Mouse (Mus musculus) MEL (cell line): ENCODE results near the gene Npm3. TPM values are rescaled to one million over a fixed set of nuclear protein-coding genes. Genes with fewer than 3 reads are reported as not detected.

ENCODE experiments used
- DNase-seq: peaks from one replicate; pipeline ENCODE4 v3.0.0; 2011; ENCODE audit warnings: low read depth, low spot score
- H3K27ac ChIP-seq: 2 replicates; pipeline ENCODE4 v1.5.1; 2012; ENCODE audit warnings: low read depth, mild to moderate bottlenecking, control low read depth, low read length, moderate library complexity; ENCODE audit not compliant: control insufficient read depth
- H3K27me3 ChIP-seq, 2 experiments: fragments of 150-350 bp in 1 of 2; sonication (generic) in 1 of 2; 2 replicates each; pipeline ENCODE4 v1.6.1; 2012; ENCODE audit warnings: low read length in 2 of 2, mild to moderate bottlenecking in 2 of 2, improper control_type of control experiment in 1 of 2, moderate library complexity in 1 of 2; ENCODE audit not compliant: insufficient read depth in 2 of 2, control insufficient read depth in 1 of 2
- H3K36me3 ChIP-seq, 2 experiments: 2 replicates each; pipeline ENCODE4 v1.6.1; 2012 to 2014; ENCODE audit warnings: low read length in 2 of 2, improper control_type of control experiment in 1 of 2, inconsistent platforms in 1 of 2, mild to moderate bottlenecking in 1 of 2; ENCODE audit not compliant: insufficient read depth in 2 of 2, control insufficient read depth in 1 of 2
- H3K4me1 ChIP-seq, 2 experiments: fragments of 150-350 bp in 1 of 2; sonication (generic) in 1 of 2; 2 replicates each; pipeline ENCODE4 v1.6.1; 2012; ENCODE audit warnings: low read length in 2 of 2, improper control_type of control experiment in 1 of 2, mild to moderate bottlenecking in 1 of 2; ENCODE audit not compliant: insufficient read depth in 2 of 2, control insufficient read depth in 1 of 2
- H3K4me3 ChIP-seq, 2 experiments: fragments of 150-350 bp in 1 of 2; sonication (generic) in 1 of 2; 2 replicates each; pipeline ENCODE4 v1.5.1; 2012; ENCODE audit warnings: low read depth in 2 of 2, low read length in 2 of 2, mild to moderate bottlenecking in 2 of 2, moderate library complexity in 2 of 2, control low read depth in 1 of 2, improper control_type of control experiment in 1 of 2; ENCODE audit not compliant: control insufficient read depth in 1 of 2, insufficient read depth in 1 of 2
- H3K79me2 ChIP-seq: 2 replicates; pipeline ENCODE4 v1.6.1; 2012; ENCODE audit warnings: mild to moderate bottlenecking, low read length, moderate library complexity; ENCODE audit not compliant: control insufficient read depth, poor library complexity, insufficient read depth
- H3K9ac ChIP-seq: 2 replicates; pipeline ENCODE4 v1.6.1; 2012; ENCODE audit warnings: low read depth, mild to moderate bottlenecking, control low read depth, low read length, moderate library complexity; ENCODE audit not compliant: control insufficient read depth, poor library complexity, severe bottlenecking
- H3K9me3 ChIP-seq: fragments of 150-350 bp; sonication (generic); replicated peaks from 2 replicates; pipeline ENCODE4 v1.6.1; 2012; ENCODE audit warnings: mild to moderate bottlenecking, low read length, improper control_type of control experiment, moderate library complexity; ENCODE audit not compliant: insufficient read depth
- BHLHE40 ChIP-seq: IDR thresholded peaks from 2 replicates; pipeline ENCODE4 v1.6.1; 2012; ENCODE audit warnings: low read depth, mild to moderate bottlenecking, inconsistent platforms, low read length, improper control_type of control experiment, borderline replicate concordance
- CHD2 ChIP-seq: IDR thresholded peaks from 2 replicates; pipeline ENCODE4 v1.6.1; 2011; ENCODE audit warnings: low read length, improper control_type of control experiment
- CTCF ChIP-seq, 3 experiments: IDR thresholded peaks in 2 of 3; conservative IDR thresholded peaks in 1 of 3; 2 replicates each; pipeline ENCODE4 v1.5.1; 2011 to 2012; ENCODE audit warnings: low read length in 3 of 3, low read depth in 2 of 3, mild to moderate bottlenecking in 2 of 3, improper control_type of control experiment in 1 of 3, inconsistent platforms in 1 of 3, mixed read lengths in 1 of 3, moderate library complexity in 1 of 3; ENCODE audit not compliant: control insufficient read depth in 1 of 3, insufficient read depth in 1 of 3, poor library complexity in 1 of 3, severe bottlenecking in 1 of 3
- ELF1 ChIP-seq: IDR thresholded peaks from 2 replicates; pipeline ENCODE4 v1.6.1; 2014; ENCODE audit warnings: low read depth, mild to moderate bottlenecking, inconsistent platforms, low read length, improper control_type of control experiment, moderate library complexity
- ETS1 ChIP-seq: IDR thresholded peaks from 2 replicates; pipeline ENCODE4 v1.6.1; 2012; ENCODE audit warnings: low read depth, mild to moderate bottlenecking, inconsistent platforms, low read length, improper control_type of control experiment, moderate library complexity
- HCFC1 ChIP-seq: IDR thresholded peaks from 2 replicates; pipeline ENCODE4 v1.6.1; 2012; ENCODE audit warnings: low read depth, mild to moderate bottlenecking, inconsistent platforms, low read length, improper control_type of control experiment, moderate library complexity
- MAFK ChIP-seq: IDR thresholded peaks from 2 replicates; pipeline ENCODE4 v1.6.1; 2011; ENCODE audit warnings: low read depth, mild to moderate bottlenecking, low read length, improper control_type of control experiment, borderline replicate concordance
- MAZ ChIP-seq: IDR thresholded peaks from 2 replicates; pipeline ENCODE4 v1.6.1; 2012; ENCODE audit warnings: low read depth, mild to moderate bottlenecking, inconsistent platforms, low read length, improper control_type of control experiment
- MXI1 ChIP-seq: IDR thresholded peaks from 2 replicates; pipeline ENCODE4 v1.6.1; 2011; ENCODE audit warnings: mild to moderate bottlenecking, low read depth, low read length, improper control_type of control experiment
- MYB ChIP-seq: IDR thresholded peaks from 2 replicates; pipeline ENCODE4 v1.6.1; 2011; ENCODE audit warnings: mild to moderate bottlenecking, low read depth, low read length, improper control_type of control experiment
- MYC ChIP-seq: IDR thresholded peaks from 2 replicates; pipeline ENCODE4 v1.6.1; 2011; ENCODE audit warnings: low read depth, mild to moderate bottlenecking, low read length, improper control_type of control experiment, moderate library complexity
- NELFE ChIP-seq: IDR thresholded peaks from 2 replicates; pipeline ENCODE4 v1.6.1; 2011; ENCODE audit warnings: low read depth, low read length, improper control_type of control experiment
- NRF1 ChIP-seq: IDR thresholded peaks from 2 replicates; pipeline ENCODE4 v1.6.1; 2014; ENCODE audit warnings: low read depth, mild to moderate bottlenecking, inconsistent platforms, low read length, improper control_type of control experiment, moderate library complexity; ENCODE audit not compliant: poor library complexity, insufficient read depth, severe bottlenecking
- POLR2AphosphoS2 ChIP-seq: IDR thresholded peaks from 2 replicates; pipeline ENCODE4 v1.6.1; 2011; ENCODE audit warnings: low read length, improper control_type of control experiment
- RAD21 ChIP-seq: IDR thresholded peaks from 2 replicates; pipeline ENCODE4 v1.6.1; 2011; ENCODE audit warnings: mild to moderate bottlenecking, low read depth, low read length, improper control_type of control experiment
- SMC3 ChIP-seq: IDR thresholded peaks from 2 replicates; pipeline ENCODE4 v1.6.1; 2011; ENCODE audit warnings: low read depth, low read length, improper control_type of control experiment
- TBP ChIP-seq: IDR thresholded peaks from 2 replicates; pipeline ENCODE4 v1.8.0; 2011; ENCODE audit warnings: low read depth, low read length, improper control_type of control experiment
- TCF12 ChIP-seq: IDR thresholded peaks from 2 replicates; pipeline ENCODE4 v1.6.1; 2014; ENCODE audit warnings: low read depth, mild to moderate bottlenecking, inconsistent platforms, low read length, improper control_type of control experiment, moderate library complexity
- UBTF ChIP-seq: IDR thresholded peaks from 2 replicates; pipeline ENCODE4 v1.6.1; 2012; ENCODE audit warnings: low read depth, mild to moderate bottlenecking, inconsistent platforms, low read length, improper control_type of control experiment, moderate library complexity, borderline replicate concordance; ENCODE audit not compliant: insufficient read depth
- USF1 ChIP-seq: IDR thresholded peaks from 2 replicates; pipeline ENCODE4 v1.6.1; 2014; ENCODE audit warnings: low read depth, mild to moderate bottlenecking, inconsistent platforms, low read length, improper control_type of control experiment, moderate library complexity
- USF2 ChIP-seq, 2 experiments: IDR thresholded peaks; 2 replicates each; pipeline ENCODE4 v1.6.1; 2011 to 2012; ENCODE audit warnings: improper control_type of control experiment in 2 of 2, low read length in 2 of 2, borderline replicate concordance in 1 of 2, inconsistent platforms in 1 of 2, low read depth in 1 of 2, mild to moderate bottlenecking in 1 of 2; ENCODE audit not compliant: insufficient read depth in 1 of 2
- ZC3H11A ChIP-seq: IDR thresholded peaks from 2 replicates; pipeline ENCODE4 v1.6.1; 2012; ENCODE audit warnings: low read depth, mild to moderate bottlenecking, inconsistent platforms, low read length, improper control_type of control experiment
- polyA plus RNA-seq, 2 experiments: library from polyadenylated mRNA; stranded (reverse) in 1 of 2; unstranded in 1 of 2; fragments of >175 nt in 1 of 2; fragments of >200 nt in 1 of 2; gene quantifications; 2 replicates each; pipeline versions ENCODE4 v1.2.1 to v1.2.4; 2012; ENCODE audit warnings: low replicate concordance in 2 of 2, low read depth in 1 of 2; ENCODE audit not compliant: insufficient read length in 2 of 2, insufficient read depth in 1 of 2, missing spikeins in 1 of 2
- total RNA-seq: library from RNA; depleted of rRNA; stranded (reverse); fragments of 300-350 nt; gene quantifications from 2 replicates; pipeline ENCODE4 v1.2.3, GENCODE M21; 2012

Npm3 gene
- total and polyA plus RNA-seq, 3 experiments: 426 to 602 TPM; not detected in 1

DNA sequence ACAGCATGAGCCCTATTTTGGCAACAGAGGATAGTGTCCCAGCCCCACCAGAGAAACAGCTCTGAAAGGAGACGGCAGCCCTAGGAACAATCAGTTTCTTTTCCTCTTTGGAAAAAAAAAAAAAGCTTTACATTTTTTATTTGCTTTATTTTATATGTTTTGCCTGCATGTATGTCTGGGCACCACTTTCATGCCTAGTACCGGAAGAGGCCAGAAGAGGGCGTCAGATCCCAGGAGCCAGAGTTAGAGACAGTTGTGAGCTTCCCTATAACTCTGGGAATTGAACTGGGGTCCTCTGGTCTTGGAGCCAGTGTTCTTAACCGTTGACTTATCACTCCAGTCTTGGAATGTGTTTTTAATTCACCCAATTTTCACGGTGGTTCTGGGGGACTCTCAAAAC, 27.2 kb downstream of the Npm3 start:
- TF ChIP-seq ZC3H11A: 0 out of 2 replicates have a peak, but pooled peaks have one; percentile 25
- peak; percentile 66 to 72 (median 72) for TF ChIP-seq CTCF (IDR thresholded peaks at IDR 0.05 in 2 of 3, conservative IDR thresholded peaks at IDR 0.05 in 1 of 3; ENCODE audit: control insufficient read depth in 1 of 3, insufficient read depth in 1 of 3, low read depth in 2 of 3, low read length in 3 of 3, poor library complexity in 1 of 3, severe bottlenecking in 1 of 3)
- TF ChIP-seq SMC3: peak; percentile 63
- peak; percentile 43 for TF ChIP-seq RAD21
- no peak for TF ChIP-seq MAZ
- no peak for TF ChIP-seq CHD2
- peaks cover 0 to 2% of the 10 kb centered on the region in 2 experiments; a peak in 2 of 4 replicates for H3K36me3 ChIP-seq
- peak; percentile 54 for DNase-seq
- H3K9ac ChIP-seq: no peak overlapping the region
- H3K4me1 ChIP-seq: peaks cover 3 to 9% of the 10 kb centered on the region in 2 experiments; a peak in 3 of 4 replicates
- no peaks in the 10 kb centered on the region for H3K9me3 ChIP-seq
- no peaks in the 10 kb centered on the region for H3K27me3 ChIP-seq
- H3K4me3 ChIP-seq: no peak overlapping the region
- H3K79me2 ChIP-seq: no peaks in the 10 kb centered on the region
- H3K27ac ChIP-seq: no peak overlapping the region

DNA sequence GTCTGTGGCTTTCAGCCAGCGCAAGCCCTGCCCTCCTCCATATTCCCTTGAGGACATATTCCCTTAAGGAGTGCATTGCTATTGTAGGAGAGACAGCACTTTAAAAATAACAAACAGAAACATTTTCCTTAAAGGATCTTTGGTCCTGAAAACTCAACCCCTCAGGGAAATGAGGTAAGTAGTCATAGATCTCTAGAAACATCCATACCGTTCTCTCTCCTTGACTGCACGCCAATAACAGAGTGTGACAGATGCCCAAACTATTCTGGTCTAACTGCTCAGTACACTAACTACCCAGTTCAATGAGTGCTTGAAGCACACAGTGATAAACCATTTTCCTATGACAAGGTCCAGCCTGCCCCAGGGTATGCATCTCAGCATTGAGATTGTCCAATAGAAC, 31.1 kb downstream of the Npm3 start:
- Histone ChIP-seq H3K27me3 (no peaks in the 10 kb centered on the region), H3K9ac (no peak overlapping the region), H3K36me3 (peaks cover 0 to 2% of the 10 kb centered on the region in 2 experiments; a peak in 2 of 4 replicates), H3K4me3 (no peak overlapping the region; a peak in 1 of 4 replicates), H3K4me1 (peaks cover 3 to 13% of the 10 kb centered on the region in 2 experiments), H3K79me2 (no peaks in the 10 kb centered on the region), H3K9me3 (no peaks in the 10 kb centered on the region), H3K27ac (no peak overlapping the region)
- TF ChIP-seq TBP (no peak), ETS1 (no peak)
- DNase-seq: no peak

DNA sequence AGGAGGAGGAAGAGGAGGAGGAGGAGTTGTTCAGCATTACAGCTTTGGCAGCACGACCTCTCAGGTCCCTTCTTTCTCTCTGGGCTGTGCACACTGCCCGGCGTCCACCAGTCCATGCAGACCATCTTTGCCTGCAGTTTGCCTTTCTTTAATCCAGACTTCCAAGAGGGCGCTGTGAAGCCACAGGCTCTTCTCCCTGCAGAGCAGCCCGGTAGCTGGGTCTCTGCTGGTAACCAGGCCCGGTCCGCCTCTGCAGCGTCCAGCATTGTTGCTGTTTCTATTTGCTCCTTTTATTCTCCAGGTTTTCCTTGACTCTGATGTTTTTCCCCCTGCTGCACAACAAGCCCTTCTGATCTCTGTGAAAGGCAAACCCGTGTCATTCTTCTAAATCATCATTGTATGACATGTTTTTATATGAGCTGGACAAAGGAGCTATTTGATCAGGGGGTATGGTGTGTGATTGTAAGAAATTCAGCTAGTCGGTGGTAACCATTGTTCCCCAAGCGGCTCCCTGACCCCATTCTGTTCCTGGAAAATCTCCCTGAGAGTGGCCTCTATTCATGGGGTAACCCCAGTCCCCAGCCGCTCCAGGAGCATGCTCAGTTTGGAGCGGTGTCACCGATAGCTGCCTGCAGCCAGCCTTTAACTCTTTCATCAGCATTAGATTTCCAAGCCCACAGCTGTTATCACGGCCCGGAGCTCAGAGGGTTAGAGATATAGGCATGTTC, 31.7 kb downstream of the Npm3 start:
- Histone ChIP-seq H3K4me1 (peaks cover 3 to 13% of the 10 kb centered on the region in 2 experiments), H3K9ac (peak overlapping the region; percentile 62), H3K79me2 (no peaks in the 10 kb centered on the region), H3K4me3 (peak overlapping the region; percentile 33 to 59), H3K9me3 (no peaks in the 10 kb centered on the region), H3K27me3 (peaks cover under 1 to 2% of the 10 kb centered on the region in 2 experiments; a peak in 3 of 4 replicates), H3K27ac (no peak overlapping the region), H3K36me3 (peaks cover 0 to 2% of the 10 kb centered on the region in 2 experiments; a peak in 2 of 4 replicates)
- peak; percentile 69 for DNase-seq
- TF ChIP-seq SMC3 (no peak; the same call in 1 of the 2 replicates), CTCF (IDR thresholded peaks at IDR 0.05 in 2 of 3, conservative IDR thresholded peaks at IDR 0.05 in 1 of 3; ENCODE audit: control insufficient read depth in 1 of 3, insufficient read depth in 1 of 3, low read depth in 2 of 3, low read length in 3 of 3, poor library complexity in 1 of 3, severe bottlenecking in 1 of 3) (peak; percentile 42 to 58 (median 54)), UBTF (no peak), NELFE (no peak), MYB (no peak), ELF1 (no peak), MAFK (no peak), USF2 (IDR thresholded peaks at IDR 0.05; ENCODE audit: borderline replicate concordance in 1 of 2, insufficient read depth in 1 of 2, low read depth in 1 of 2, low read length in 2 of 2) (no peak), USF1 (no peak), MYC (no peak), BHLHE40 (no peak), POLR2AphosphoS2 (no peak), MXI1 (0 out of 2 replicates have a peak, but pooled peaks have one; percentile 13), NRF1 (peak; percentile 76), TCF12 (no peak), ETS1 (peak; percentile 54; the same call in 1 of the 2 replicates), CHD2 (no peak), HCFC1 (no peak)
